Mouse (Mus musculus) cerebellum, adult 18-20 months (tissue): ENCODE measurements around the gene Vsig10.
A peak's percentile ranks its signal among the peaks of the same experiment; 100 is the strongest.
"Not testable (repeated sequence)": the region's sequence is repeated elsewhere in the genome, so short reads cannot be mapped to it uniquely, and the experiment has no call there.

Experiments
- DNase-seq, 2 experiments: peaks; one replicate each; pipeline ENCODE4 v3.0.0; 2021

Vsig10 gene

DNA sequence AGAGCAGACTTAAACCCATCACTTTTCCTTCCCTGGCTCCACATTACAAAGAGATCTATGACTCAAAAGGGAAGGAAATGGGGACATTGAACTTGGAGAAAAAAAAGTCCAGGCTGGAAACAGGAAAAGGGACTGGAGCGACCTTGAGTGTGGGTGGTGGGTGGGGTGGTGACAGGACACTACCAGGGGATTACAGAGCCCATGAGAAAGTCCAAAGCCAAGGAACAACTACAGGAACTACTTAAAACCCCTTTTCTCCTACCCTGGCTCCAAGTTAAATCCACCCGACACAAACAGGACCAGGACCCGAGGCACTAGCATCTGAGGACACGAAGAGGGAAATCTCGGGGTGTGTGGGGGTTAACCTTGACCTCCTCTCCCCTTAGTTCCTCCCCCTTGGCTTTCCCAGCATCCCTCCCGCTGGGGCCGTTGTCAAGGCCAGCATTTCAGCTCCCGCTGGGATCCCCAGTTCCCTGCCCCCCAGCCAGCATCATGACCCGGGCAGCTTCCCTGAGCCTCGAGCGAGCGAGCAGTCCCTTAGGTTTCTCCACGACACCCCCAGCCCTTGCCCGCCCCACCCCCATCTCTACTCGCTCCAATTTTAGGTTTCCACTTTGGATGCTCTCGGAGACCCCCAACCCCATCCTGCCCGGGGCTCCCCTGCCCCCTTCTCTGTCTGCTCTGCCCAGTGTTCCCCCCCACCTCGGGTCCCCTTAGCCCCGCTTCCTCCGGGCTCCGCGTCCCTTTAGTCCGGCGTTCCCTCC, 37.7 kb downstream of the Vsig10 start:
- peak; percentile 47 to 61 for DNase-seq

DNA sequence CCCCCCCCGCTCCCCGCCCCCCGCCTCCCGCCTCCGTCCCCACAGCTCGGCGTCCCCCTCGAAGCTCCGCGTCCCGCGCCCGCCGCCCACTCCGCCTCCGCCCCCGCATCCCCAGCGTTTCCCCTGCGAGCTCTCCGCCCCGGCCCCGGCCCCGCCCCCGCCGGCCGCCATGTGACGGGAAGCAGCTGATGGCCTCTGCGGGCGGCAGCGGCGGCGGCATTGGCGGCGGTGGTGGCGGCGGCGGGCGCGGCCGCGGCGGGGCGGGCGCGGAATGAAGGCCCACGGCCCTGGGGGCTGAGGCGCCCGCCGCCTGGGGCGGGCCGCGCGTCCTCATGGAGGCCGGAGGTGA, 38.2 kb downstream of the Vsig10 start, which contains the start of gene Wsb2:
Gene Wsb2 (plus strand): TSS at position 176 of the 349 bp plus-strand sequence.
- peak; percentile 86 to 90 for DNase-seq

- DNase-seq = peak in 1 of 2 experiments; percentile 43
Measured at GRCm38 (mm10) chr5:117357478-117358247, 38.8 kb downstream of the Vsig10 start.

GRCm38 (mm10) chr5:117358248-117358630, 39.4 kb downstream of the Vsig10 start:
- no peak for DNase-seq

DNA sequence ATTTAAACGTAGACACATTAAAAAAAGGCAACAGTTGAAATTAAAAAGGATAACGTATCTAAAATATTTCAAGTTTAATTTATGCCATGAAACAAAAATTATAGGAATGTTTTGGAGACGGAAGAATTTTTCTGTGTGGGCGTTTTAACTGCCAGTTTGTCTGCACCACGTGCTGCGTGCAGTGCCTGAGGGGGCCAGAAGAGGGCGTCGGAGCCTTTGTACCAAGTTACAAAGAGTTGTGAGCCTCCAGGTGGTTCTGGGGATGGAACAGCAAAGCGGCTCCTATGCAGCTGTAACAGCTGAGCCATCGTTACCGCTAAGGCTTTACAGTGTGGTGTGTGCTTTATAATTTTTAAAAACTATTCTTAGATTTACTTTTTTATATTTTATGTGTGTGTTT, 39.8 kb downstream of the Vsig10 start:
- DNase-seq = peak; percentile 56 to 59

GRCm38 (mm10) chr5:117359497-117360227, 40.8 kb downstream of the Vsig10 start:
- DNase-seq = no peak

DNA sequence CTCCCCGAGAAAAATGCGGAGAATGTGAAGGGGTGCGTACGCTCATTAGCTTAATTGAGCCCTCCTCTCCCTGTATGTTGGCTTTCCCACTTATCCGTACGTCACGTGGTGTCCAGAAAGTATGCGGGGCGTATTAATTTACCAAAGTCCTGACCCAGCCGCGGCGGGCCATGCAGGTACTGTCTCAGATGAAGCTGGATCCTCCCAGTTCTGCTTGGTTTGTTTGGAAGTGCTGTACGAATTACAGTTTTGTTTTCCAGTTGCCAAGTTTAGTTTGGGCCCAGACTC, 41.3 kb downstream of the Vsig10 start:
- DNase-seq = no peak

GRCm38 (mm10) chr5:117360631-117361541, 42.0 kb downstream of the Vsig10 start:
- no peak for DNase-seq

DNA sequence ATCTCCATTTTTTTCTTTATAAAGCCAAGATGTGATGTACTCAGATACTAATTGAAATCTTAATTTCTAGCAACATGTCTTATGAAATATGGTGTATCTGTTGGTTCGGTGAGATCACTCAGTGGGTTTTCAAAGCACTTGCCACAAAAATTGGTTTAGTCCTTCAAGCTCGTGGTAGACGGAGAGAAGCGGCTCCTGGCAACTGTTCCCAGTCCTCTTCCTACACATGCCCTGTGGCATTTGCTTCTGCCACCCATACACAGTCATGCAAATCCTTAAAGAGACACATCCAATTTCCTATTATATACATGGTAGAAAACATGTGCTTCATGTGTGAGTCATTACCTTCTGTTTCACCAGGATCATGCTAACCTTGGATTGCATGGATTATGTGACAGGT, 42.7 kb downstream of the Vsig10 start:
- DNase-seq = no peak

DNA sequence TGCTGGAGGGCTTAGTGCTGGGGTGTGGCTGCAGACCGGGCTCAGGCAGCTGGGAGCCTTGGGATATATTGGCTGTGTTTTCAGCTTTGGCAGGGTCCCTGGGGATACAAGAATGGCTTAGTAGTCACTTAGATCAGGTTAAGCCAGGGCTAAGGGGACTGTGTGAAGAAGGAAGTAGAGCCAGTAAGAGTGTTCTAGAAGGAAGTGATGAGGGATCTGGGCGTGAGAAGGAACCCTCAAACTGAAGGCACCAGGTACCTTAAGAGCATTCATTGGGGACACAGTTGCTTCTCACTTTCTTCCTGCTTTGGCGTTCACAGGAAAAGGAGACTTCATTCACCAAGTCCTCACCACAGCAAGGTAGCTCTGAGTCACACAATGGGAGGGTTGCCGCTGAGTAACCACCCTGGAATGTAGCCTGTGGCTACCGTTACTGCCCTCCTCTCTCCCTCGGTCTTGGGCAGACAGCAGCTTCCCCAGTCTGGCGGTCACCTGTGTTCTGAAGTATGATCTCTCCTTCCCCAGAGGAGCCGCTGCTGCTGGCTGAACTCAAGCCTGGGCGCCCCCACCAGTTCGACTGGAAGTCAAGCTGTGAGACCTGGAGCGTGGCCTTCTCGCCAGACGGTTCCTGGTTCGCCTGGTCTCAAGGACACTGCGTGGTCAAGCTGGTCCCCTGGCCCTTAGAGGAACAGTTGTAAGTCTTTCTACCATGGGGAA, 44.3 kb downstream of the Vsig10 start:
- DNase-seq = peak; percentile 38 to 46

- DNase-seq = no peak
Measured at GRCm38 (mm10) chr5:117364821-117365220, 45.9 kb downstream of the Vsig10 start.

DNA sequence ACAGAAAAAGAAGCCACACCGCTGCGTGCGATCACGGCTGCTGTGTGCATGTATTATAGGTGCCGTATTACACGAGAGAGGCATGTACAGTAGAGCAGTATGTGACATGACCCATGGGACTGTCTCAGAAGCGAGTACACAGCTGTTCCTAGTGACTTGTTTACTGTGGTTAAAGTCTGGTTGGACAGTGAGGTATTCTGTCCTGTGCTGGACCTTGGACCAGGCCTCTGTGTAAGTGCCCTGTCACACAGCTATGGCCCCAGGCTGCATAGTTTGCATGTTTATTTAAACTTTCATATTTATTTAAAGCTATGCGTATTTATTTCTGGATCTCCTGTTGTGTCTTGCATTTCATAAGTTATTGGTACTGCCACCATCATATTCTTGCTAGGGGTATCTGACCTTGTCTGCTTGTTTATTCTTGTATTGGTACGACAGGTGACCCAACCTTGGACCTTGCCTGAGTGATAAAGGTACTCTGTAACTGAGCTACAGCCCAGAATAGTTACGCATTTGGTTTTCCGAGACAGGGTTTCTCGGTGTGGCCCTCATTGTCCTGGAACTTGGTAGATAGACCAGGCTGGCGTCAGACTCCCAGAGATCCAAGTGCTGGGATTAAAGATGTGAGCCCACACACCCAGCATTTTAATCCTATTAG, 47.1 kb downstream of the Vsig10 start:
- DNase-seq = no peak

DNA sequence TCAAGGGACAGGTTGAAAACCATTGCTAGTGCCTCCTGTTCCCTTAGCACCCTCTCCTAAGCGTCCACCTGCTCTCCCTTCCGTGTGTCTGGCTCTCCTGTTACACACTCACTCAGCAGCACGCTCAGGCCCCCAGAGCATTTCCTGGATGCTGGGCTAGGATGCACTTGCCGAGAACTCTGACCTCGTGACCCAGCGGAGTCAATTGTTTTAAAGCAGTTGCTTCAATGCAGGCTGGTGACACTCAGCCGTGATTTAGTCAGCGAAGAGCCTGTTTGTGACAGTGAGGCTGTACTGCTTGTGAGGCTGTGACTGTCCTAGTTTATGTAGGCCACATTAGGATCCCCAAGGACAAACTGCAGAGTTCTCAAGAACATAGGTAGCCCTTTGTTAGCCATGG, 48.3 kb downstream of the Vsig10 start:
- no peak for DNase-seq

DNA sequence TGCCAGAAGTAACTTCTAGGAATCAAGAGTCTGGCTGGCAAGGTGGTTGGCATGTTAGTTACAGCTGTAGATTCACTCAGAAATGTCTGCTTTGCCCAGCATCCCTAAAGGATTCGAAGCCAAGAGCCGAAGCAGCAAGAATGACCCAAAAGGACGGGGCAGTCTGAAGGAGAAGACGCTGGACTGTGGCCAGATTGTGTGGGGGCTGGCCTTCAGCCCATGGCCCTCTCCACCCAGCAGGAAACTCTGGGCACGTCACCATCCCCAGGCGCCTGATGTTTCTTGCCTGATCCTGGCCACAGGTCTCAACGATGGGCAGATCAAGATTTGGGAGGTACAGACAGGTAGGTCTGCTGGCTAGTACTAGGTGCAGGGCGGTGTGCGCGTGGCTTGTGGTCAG, 51.7 kb downstream of the Vsig10 start:
- DNase-seq = no peak

DNA sequence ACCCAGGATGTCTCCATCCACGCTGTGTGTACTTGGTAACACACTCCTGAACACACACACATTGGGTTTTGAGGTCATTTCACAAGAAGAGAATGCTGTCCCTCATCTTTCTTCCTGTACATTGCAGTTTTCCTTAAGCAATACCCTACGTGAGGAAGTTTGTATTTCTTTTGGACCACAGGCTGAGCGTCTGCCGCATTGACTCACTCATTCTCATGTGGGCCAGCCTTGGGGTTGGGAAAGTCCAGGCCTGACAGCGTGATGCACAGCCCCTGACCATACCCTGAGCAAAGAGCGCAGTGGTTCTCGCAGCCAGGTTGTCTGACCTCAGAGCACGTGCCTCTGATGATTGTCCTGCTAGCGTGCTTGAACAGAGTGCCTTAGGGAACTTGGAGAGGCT, 54.5 kb downstream of the Vsig10 start:
- no peak for DNase-seq

GRCm38 (mm10) chr5:117374372-117375049, 55.6 kb downstream of the Vsig10 start:
- DNase-seq = no peak

DNA sequence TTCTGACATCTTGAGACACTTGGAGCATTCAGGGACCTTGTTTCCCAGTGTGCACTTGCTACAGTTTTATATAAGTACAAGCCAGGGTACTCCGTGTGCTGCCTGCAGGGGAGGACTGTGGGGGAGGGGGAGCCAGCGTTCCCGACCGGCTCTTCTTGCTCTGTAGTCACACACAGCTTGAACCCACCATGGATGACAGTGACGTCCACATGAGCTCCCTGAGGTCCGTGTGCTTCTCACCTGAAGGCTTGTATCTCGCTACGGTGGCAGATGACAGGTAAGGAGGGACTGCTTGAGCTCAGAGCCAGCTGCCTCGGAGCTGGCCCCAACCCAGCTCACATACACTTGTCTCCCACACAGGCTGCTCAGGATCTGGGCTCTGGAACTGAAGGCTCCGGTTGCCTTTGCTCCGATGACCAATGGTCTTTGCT, 57.5 kb downstream of the Vsig10 start:
- no peak for DNase-seq

GRCm38 (mm10) chr5:117377731-117378130, 58.8 kb downstream of the Vsig10 start:
- DNase-seq = not testable (repeated sequence)

DNA sequence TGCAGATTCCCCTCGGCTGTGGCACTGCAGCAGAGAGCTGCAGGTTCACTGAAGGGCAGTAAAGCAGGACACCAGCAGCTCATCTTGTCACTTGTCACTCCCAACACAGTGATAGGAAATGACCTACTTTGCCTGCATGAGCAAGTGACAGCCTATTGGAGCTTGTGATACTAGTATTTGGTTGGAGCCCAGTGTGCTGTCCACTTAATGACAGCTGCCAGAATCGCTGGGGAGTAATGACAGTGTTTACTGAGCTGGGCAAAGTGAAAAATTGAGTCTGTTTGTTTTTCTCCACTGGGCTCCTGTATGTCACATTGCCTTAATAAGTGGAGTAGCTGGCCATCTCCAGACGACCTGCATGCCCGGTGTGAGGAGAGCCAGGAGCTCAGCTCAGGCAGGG, 61.3 kb downstream of the Vsig10 start:
- DNase-seq = no peak

DNA sequence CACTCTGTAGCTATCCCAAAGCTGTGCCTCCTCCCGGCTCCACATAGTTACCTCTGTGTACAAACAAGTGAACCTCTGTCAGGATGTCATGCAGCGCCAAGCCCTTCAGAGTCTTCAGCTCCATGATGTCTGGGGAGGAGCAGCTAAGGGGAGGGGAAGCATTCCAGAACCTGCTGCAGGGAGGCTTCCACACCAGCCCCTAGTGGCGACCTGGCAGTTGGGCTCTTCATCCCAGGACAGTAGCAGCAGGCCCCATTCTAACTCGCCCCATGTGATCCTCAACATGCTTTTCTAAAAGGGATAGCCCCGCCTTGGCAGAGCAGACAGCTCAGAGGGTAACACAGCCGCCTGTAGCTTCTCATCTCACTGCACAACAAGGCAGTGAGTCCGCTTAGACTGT, 62.9 kb downstream of the Vsig10 start:
- no peak for DNase-seq

- DNase-seq = no peak
Measured at GRCm38 (mm10) chr5:117383198-117383597, 64.3 kb downstream of the Vsig10 start.
